Mouse (Mus musculus) urinary bladder, postnatal 14 days (tissue): ENCODE measurements around the gene Idnk.
"Not testable (repeated sequence)": the region's sequence is repeated elsewhere in the genome, so short reads cannot be mapped to it uniquely, and the experiment has no call there.

ENCODE experiments used
- DNase-seq: peaks from one replicate; pipeline ENCODE4 v3.0.0; 2021; ENCODE audit warnings: low spot score

Idnk gene

DNA sequence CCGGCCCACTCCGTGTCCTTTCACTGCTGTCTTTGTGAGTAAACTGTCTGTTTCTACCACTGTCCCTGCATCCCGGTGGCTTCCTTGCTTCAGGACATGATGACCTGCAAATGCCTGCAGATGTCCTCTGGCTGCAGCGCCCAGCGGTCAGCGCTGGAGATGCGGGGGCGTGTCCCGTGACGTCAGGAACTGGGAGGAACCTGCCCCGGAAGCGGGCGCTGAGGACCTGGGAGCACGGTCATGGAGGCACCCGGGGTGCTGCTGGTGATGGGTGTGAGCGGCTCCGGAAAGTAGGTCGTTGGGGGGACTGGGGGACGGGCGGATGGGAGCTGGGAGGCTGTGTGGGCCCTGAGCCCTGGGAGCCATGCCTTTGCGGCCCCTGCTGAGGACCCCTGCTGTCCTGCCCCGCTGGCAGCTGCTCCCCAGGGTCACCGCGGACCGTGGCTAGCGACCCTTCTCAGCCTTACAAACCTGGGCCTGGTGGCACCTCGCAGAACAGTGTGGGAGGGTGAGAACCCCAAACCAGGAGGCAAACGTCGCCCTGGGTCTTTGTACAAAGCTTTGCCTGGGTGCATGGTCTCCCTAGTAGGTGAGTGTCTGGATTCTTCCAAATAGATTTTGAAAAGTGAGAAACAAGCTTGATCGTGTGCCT, at the start of gene Idnk:
TSS of gene Idnk (plus strand) at position 203 of the 652 bp plus-strand sequence.
- peak; percentile 92 for DNase-seq

DNA sequence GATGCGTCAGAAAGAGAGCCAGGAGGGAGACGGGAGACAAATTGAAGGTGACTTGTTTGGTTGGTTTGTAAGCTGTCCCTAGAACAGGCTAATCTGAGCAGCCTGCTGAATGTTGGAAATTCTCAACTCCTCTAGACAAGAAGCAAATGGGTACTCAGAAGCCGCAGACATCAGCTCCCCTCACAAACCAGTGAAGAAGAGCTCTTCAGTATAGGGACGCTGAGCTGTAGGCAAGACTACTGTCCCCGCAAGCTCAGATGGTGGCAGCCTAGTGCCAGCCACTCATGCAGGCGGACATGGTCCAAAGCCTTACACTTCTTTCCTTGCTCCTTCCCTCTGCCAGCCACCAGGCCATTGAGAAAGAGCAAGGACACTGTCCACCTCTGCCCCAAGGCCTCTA, 46.1 kb upstream of the Idnk start:
- no peak for DNase-seq

DNA sequence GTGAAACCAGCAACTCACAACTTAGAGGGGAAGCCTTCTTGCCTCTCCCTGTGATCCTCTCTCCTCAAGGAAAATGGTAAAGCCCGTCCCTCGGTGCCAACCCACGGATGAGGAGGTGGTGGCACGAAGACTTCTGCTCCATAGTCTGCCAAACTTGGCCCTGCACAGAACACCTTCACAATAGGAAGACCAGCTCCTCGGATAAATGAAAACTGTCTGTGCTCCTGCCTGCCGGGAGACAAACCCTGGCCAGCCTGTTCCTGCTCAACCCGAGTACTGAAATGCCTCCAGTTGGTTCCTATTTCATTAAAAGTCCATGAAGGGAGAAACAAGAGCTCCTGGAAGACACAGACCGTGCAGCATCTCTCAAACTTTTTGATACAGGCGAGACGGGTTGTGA, 45.3 kb upstream of the Idnk start:
- no peak for DNase-seq

DNA sequence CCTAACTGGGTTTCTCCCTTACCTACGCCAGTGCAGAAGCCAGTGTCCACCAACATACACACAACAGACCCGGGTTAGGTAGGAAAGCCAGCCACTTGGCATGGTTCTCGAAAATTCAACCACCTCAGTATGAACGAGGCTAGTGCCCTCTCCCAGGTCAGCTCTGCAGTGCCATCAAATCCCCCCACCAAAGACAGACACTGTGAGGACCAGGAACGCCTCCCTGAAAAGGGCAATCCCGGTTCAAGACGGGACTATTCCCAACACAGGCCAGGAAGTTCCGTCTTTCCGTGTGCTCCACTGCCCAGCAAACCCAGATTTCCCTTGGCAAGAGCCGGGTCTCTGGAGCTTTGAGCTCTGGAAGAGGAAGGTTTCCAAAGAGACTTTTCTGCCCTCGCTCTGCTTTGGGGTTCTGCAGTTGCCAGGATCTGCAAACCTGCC, 44.8 kb upstream of the Idnk start:
- no peak for DNase-seq

DNA sequence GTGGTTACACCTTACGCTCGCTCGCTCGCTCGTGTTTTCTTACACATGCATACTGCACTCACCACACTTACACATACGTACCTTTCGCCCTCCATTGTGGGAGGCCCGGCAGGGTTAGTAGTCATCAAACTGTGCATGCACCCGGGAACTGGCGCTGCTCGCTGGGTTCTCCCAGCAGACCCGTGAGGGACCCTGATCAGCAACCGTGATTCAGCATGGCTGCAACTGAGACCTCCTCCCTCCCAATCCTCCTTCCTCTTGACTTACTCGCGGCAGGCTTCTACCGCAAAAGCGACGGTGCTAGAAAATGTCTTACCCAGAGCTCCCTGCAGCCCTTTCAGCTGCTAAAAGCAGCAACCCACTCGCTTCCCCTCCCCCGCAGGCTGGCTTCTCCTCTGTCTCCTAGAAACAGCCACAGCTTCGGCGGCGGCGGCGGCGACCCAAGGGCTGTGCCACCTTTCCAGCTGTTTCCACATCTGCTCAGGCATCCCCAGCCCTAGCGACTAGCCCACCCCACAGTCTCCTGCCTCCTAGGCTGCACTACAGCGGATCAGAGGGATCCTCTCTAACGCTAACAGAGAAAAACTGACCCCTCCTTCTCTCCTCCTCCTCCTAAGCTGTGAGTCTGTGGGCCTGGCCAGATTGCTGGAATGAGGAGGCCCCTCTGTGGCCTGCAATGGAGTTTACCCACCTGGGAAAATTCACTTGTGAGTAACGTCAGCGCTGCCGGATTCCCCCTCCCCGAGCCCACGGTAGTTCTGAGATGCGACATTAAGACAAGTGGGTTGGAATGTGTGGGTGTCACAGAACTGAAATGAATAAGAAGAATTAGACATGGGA, 44.2 kb upstream of the Idnk start, which contains the start of gene Klhl3:
TSS of gene Klhl3 (minus strand) at position 532 of the 840 bp plus-strand sequence.
- DNase-seq: peak; percentile 61

DNA sequence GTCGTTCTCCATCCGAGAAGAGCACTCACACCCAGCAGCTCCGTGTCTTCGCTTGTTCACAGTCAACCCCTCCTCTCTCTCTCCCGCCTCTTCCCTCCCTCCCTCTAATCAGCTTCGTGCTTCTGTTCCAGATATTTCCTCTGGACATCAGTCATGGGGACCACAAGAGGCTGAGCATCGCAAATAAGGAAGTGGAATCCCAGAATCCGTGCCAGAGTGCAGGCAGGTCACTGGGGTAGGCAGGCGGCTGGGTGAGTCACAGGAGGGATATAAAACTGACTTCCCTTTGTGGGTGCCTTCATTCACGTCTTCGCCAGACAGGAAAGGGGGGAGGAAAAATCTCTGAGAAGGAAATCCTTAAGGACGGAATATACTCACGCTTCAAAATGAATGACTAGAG, 42.2 kb upstream of the Idnk start:
- peak; percentile 64 for DNase-seq

DNA sequence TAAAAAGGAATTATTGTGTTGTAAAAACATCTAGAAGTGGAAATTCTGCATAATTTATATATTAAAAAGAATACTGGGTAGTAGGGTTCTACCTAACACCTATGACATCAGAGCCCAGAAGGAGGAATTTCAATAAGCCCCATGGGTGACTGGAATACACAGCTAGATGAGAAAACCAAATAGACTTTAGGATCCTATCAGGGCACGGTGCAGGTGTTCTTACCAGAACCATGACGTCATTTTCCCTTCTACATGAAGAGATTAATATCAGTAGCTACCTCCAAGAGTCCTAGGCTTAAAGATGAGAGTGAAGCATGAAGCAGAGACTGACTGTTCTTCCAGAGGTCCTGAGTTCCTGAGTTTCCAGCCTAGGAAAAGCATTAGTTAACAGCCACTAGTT, 40.6 kb upstream of the Idnk start:
- DNase-seq: no peak

DNA sequence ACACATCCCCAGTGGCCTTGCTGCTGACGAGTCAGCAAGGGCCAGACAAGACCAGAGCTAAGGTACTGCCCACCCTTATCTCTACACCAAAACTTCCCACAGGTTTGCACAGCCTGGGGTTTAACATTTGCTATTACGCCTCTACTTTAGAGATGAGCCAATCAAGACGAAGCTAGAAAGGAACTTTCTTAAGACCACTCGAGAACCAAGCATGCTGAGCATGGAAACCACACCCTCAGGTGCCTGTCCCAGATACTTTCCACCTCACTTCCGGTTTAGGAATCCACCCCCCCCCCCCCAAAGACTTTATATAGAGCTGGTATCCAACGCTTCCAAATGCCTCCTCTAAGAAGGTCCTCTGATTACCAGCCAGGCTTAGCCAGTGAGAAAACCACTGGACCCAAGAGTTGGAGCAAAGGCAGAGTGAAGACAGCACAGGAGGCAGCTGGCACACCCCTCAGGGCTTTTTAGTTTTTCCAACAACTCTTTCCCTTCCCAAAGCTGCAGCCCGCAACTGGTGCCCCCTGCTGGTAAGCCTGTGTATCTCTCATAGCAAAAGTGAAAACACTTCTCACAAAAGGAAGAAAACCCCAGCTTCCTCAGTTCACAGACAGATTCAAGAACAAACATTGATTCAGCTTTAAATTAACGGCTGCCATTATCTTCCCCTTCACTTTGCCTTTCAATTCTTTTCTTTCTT, 40.0 kb upstream of the Idnk start:
- peak; percentile 64 for DNase-seq

DNA sequence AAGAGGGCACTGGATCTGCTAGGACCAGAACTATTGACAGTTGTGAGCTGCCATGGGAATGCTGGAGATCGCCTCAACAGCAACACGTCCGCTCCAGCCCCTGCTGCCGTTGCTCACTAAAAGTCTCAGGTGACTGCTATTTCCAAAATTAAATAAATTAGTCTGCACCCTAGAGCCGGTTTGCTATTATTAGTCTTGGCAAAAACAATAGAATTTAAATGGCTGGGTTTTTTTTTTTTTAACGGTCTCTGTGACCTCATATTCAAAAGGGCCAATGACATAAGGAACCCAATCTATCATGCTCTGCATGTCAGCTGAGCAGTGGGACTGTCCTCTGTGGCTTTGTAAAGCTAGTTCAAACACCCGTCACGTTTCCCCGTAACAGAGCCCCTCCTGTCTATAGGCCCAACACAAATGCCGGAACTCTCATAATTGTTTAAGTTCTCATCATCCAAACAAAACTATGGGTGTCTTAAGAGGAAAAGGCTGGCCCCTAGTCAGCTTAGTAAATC, 34.6 kb upstream of the Idnk start:
- DNase-seq: no peak

DNA sequence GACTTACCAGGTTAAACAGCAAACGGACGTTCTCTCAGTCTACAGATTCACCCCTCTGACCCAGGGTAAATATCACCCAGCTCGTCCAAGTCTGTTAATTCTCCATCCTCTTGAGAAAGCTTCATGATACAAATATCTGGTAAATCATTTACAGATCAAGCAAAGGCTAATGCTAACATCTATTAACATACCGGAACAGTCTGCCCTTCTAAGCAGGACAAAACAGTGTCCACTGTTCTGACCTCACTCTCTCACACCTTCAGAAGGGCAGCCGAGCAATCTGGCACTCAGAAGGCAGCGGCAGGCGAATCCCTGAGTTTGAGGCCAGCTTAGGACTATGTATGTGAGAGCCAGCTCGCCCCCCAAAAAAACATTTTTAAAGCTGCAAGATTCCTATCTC, 34.1 kb upstream of the Idnk start:
- no peak for DNase-seq

DNA sequence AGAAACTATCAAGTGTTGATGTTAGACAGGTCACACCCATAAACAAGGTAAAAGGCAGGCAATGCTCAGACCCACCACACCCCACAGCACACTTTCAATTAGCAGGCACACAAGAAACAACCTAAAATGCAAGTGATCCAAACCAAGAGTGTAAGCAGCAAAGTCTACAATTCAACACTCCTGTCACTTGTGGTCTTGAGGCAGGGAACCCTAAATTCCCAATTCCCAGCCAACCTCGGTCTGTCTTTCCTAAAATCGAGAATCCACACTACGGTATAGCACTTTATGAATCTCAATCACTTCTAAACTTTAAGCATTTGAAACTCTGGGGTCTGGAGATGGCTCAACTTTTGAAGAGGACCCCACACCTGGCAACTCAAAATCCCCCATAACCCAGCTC, 33.2 kb upstream of the Idnk start:
- no peak for DNase-seq

DNA sequence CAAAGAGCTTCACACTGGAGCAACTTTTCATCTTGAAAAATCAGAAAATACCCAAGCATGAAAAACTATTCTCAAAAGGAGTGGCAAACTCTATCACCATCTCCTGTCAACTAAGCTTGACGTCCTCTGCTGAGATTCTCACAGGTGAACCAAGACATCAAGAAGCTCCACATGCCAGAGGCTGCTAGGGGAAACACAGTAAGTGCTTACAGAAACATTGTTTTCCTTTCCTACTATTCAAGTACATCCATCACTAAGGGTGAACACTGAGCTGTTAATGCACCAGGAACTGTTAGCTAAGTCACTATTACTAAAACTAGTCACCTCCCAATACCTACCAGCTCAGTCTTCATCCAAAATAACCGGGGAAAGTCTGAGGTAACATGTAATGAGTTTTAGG, 32.5 kb upstream of the Idnk start:
- DNase-seq: no peak

DNA sequence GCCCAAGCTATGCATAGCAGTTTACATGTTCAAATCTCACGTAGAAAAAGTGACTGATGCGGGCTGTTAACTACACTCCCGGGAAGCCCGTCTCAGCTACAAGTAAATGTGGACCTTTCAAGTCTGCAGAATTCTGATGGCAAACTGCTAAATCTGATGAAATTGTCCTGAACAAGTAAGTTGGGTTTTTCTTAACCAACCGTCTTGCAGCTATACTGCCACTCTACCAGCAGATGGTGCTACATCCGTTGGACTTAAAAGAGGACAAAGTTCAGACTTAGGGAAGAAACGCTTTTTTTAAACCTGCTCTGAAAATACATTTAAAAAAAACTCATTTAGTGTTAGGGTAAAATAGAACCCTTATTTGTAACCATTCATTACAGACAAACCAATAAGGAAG, 31.3 kb upstream of the Idnk start:
- peak; percentile 37 for DNase-seq

DNA sequence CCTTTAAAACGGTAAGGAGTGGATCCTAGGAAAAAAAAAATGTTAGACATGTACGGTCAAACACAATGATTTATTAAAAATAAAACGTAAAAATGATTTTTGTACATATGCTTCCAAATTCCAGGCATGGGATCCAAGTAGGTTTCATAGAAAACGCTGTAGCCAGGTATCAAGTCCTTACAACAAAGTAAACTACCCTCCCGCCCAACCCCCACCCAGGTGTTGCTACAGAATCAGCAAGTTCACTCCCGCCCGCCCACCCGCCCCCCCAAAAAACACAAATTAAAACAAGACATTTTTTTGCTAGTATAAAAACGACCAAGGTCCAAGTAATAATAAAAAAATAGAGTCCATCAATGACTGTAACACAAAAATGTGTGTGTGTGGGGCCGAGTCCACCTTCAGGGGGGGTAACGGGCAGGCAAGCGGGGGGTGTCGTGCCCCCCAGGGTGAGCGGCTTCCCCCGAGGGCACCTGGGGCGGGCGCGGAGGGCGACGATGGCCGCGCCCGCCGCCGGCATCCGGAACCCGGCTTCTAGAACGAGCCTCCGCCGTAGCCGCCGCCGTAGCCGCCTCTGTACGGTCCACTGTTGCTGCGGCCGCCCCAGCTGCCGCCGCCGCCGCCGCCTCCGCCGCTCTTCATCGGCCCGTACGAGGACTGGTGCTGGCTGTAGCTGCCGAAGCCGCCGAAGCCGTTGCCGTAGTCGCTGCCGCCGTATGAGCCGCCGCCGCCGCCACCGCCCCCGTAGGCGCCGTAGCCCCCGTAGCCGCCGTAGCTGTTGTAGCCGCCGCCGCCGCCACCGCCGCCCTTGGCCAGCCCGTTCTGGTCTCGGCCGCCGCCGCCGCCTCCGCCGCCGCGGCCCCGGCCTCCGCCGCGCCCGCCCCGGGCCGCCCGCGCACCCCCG, 30.3 kb upstream of the Idnk start:
- DNase-seq: no peak

DNA sequence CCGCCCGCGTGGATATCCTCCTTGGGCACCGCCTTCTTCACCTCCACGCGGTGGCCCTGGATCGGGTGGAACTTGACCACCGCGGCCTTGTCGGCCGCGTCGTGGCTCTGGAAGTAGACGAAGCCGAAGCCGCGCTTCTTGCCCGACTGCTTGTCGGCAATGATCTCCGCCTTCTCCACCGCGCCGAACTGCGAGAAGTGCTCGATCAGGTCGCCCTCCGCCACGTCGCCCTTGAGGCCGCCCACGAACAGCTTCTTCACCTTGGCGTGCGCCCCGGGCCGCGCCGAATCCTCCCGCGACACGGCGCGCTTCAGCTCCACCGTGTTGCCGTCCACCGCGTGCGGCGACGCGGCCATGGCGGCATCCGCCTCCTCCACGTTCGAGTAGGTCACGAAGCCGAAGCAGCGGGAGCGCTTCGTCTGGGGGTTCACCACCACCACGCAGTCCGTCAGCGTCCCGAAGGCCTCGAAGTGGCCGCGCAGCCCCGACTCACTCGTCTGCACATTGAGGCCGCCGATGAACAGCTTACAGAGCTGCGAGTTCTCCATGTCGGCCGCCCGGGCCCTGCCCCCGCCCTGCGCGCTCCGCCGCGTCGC, 29.6 kb upstream of the Idnk start:
- peak; percentile 51 for DNase-seq

DNA sequence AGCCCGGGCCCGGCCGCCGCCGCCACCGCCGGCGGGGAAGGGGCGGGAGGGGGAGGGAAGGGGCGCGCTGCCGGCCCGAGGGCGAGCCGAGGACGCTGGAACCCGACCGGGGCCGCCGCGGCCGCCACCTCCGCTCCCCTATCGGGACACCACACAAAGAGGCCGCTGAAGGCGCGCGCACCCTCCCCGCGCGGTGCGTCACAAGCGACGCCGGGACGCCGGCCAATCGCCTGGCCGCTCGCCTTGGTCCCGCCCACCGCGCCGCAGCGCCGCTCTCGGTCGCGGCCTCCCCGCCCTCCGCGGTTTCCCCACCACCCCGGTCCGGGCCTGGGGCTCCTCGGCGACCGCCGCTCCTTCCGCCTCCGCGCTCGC, 29.1 kb upstream of the Idnk start, which contains the start of gene Hnrnpa0:
TSS of gene Hnrnpa0 (minus strand) at position 161 of the 372 bp plus-strand sequence.
- peak; percentile 95 for DNase-seq

DNA sequence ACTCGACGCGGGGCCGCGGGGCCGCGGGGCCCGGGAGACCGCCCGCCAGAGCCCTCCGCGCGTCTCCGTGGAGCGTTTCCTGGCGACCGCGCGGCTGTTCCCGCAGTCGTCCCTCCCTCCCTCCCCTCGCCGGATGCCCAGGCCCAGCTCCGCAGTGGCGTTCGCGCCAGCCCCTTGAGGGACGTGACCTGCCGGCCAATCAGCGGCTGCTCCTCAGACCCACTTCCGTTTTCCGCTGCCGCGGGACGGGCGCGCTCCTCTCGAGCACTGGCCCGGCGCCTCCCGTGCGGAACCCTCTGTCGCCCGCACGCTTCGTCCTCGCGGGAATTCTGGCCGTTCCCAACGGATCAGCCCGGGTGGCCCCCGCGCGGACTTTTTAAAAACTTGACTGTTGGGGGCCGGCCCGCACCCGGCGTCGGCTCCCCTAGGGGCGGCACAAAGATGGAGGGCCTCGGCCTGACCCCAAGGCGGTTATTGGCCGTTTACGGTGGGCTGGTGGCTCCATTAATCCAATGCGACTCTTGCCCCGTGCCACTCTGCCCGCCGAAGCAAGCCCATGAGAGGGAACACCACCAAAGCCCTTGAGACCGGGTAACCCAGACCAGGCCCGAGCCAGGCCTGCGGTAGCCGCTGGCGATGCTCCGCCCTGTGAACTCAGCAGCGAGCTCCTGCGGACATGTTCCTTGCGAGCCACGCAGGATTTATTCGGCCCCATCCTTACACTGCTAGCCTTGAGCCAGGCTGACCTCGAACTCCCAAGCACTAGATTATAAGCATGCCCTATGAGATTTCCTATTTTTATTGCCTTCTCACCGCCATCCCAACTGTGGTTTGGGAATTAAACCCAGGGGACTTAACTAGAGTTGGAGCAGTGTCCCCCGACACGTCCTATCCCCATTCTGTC, 28.4 kb upstream of the Idnk start:
- DNase-seq: peak; percentile 97

DNA sequence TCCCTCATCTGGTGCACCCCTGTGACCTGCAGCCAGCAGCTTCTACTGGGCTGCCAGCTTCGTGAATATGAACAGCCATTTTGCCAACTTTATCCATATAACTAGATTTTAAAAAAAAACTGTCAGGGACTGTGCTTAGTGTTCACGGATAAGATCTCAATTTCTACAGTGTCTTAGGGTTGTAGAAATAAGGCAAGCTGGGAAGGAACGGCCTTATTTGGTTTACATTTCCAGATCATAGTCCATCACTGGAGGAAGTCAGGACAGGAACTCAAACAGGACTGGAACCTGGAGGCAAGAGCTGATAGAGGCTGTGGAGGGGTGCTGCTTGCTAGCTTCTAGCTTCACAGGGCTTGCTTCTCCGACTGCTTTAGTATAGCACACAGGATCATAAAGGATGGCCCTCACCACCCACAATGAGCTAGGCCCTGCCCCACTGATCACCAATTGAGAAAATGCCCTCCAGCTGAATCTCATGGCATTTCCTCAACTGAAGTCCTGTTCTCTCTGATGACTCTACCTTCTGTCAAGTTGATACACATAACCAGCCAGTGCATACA, 27.7 kb upstream of the Idnk start:
- DNase-seq: no peak

DNA sequence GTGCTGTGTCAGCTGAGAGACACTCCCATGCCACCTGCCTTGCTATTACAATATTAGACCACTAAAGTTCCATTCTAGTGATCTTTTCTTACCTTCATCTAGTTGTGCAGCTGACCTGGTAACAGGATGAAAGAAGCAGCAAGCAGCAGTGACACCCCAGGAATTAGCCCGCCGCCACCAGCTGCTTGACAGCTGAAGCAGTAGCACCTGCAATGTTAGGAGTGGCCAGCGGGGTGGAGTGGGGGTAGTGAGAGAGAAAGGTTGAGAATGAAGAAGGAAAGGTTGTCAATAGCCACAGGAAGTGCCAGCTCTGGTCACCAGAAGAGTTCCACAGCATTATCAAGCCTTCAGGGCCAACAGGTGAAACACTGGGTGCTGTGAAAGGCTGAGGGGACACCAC, 25.8 kb upstream of the Idnk start:
- DNase-seq: no peak

DNA sequence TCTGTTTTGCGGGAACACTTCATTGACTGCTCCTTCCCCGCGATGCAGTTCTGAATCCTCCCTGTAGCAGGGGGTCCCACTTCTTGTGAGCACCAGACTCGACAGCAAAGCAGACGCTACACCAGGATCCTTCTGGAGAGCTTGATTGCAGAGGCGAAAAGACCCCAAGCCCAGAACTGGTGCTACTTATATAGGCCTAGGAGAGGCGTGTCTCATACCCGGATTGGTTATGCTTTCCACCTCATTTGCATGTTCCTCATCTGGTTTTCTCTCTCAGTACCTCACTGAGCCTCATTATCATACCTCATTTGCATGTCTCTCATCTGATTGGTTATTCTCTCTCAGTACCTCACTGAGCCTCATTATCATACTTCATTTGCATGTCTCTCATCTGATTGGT, 10.8 kb upstream of the Idnk start:
- DNase-seq: not testable (repeated sequence)
